Mouse (Mus musculus): ENCODE data around the gene Colgalt1.

The Colgalt1 gene

GRCm38 (mm10) chr8:71591471-71592373 is 19.1 kb upstream of the Colgalt1 start, which contains the start of gene Pgls:
Gene Pgls (plus strand): TSS chr8:71592176.
- peak; percentile 88 for DNase-seq (ENCODE audit: low read depth)

GRCm38 (mm10) chr8:71592374-71593170 is 18.2 kb upstream of the Colgalt1 start:
- no peak for DNase-seq (ENCODE audit: low read depth)

GRCm38 (mm10) chr8:71593556-71594323 is 17.1 kb upstream of the Colgalt1 start:
- DNase-seq (ENCODE audit: low read depth) = no peak

GRCm38 (mm10) chr8:71594324-71594722 is 16.5 kb upstream of the Colgalt1 start:
- no peak for DNase-seq (ENCODE audit: low read depth)

- DNase-seq (ENCODE audit: low read depth) = peak; percentile 69
Measured at GRCm38 (mm10) chr8:71595862-71596261, 14.9 kb upstream of the Colgalt1 start.

GRCm38 (mm10) chr8:71596384-71596783 is 14.4 kb upstream of the Colgalt1 start:
- DNase-seq (ENCODE audit: low read depth) = no peak

GRCm38 (mm10) chr8:71596798-71597197 is 14.0 kb upstream of the Colgalt1 start:
- no peak for DNase-seq (ENCODE audit: low read depth)

GRCm38 (mm10) chr8:71597451-71597850 is 13.3 kb upstream of the Colgalt1 start, which contains the start of gene Fam129c:
Gene Fam129c (plus strand): TSS chr8:71597648.
- no peak for DNase-seq (ENCODE audit: low read depth)

- DNase-seq (ENCODE audit: low read depth) = no peak
Measured at GRCm38 (mm10) chr8:71598375-71598774, 12.4 kb upstream of the Colgalt1 start.

- DNase-seq (ENCODE audit: low read depth) = no peak
Measured at GRCm38 (mm10) chr8:71598841-71599240, 12.0 kb upstream of the Colgalt1 start.

GRCm38 (mm10) chr8:71601939-71602665 is 8.7 kb upstream of the Colgalt1 start:
- no peak for DNase-seq (ENCODE audit: low read depth)

GRCm38 (mm10) chr8:71602666-71603334 is 8.0 kb upstream of the Colgalt1 start:
- no peak for DNase-seq (ENCODE audit: low read depth)

- DNase-seq (ENCODE audit: low read depth) = no peak
Measured at GRCm38 (mm10) chr8:71604021-71604420, 6.8 kb upstream of the Colgalt1 start.

GRCm38 (mm10) chr8:71612141-71612540 is 1.3 kb downstream of the Colgalt1 start:
- no peak for DNase-seq (ENCODE audit: low read depth)

GRCm38 (mm10) chr8:71613418-71613817 is 2.6 kb downstream of the Colgalt1 start:
- no peak for DNase-seq (ENCODE audit: low read depth)

- DNase-seq (ENCODE audit: low read depth) = no peak
Measured at GRCm38 (mm10) chr8:71619786-71620185, 9.0 kb downstream of the Colgalt1 start.

- DNase-seq (ENCODE audit: low read depth) = no peak
Measured at GRCm38 (mm10) chr8:71625088-71625487, 14.3 kb downstream of the Colgalt1 start.

- DNase-seq (ENCODE audit: low read depth) = no peak
Measured at GRCm38 (mm10) chr8:71626753-71627152, 16.0 kb downstream of the Colgalt1 start.

GRCm38 (mm10) chr8:71627265-71628099 is 16.7 kb downstream of the Colgalt1 start:
- no peak for DNase-seq (ENCODE audit: low read depth)

Measured in c-Kit-positive CD71-positive TER-119-negative erythroid progenitor cells, embryonic 14.5 days (primary cell).